Mouse (Mus musculus): ENCODE data around the gene Cd68. TPM values are rescaled to one million over a fixed set of nuclear protein-coding genes. Genes with fewer than 3 reads are reported as not detected.

Gene Cd68
- 25.2 and 39.1 TPM in 2 replicates for polyA plus RNA-seq (2015; fragmentation: Nextera tagmentation; extraction: Ambion mirVana)

DNA sequence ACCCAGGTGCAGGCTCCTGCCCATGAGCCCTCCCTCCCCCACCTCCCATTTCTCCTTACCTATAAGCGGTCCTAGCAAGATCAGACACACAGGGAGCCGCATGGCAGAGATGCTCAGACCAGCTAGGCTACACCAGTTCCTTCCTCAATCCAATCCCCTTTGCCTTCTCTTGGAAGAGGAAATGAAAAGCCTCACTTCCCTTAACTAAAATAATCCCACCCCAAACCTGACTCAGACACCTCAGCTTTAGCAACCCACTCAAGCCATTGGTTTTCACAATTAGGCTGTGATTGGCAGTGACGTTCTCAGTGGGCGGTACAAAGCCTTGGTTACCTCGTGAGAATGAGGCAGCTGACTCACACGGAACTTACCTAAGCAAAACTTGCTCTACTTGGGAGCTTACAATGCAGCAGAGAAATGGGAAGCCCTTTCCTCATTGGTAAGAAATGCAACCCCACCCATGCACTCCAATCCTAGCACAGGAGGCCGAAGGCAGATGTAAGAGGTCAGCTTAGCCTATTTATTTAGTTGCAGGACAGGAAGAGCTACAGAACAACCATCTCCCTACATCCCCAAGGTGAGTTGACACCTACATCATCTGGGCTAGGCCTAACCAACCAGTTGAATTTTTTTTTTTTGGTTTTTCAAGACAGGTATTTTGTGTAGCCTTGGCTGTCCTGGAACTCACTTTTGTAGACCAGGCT, at the start of gene Cd68:
Gene Cd68 (minus strand): TSS at position 193 of the 704 bp plus-strand sequence.

DNA sequence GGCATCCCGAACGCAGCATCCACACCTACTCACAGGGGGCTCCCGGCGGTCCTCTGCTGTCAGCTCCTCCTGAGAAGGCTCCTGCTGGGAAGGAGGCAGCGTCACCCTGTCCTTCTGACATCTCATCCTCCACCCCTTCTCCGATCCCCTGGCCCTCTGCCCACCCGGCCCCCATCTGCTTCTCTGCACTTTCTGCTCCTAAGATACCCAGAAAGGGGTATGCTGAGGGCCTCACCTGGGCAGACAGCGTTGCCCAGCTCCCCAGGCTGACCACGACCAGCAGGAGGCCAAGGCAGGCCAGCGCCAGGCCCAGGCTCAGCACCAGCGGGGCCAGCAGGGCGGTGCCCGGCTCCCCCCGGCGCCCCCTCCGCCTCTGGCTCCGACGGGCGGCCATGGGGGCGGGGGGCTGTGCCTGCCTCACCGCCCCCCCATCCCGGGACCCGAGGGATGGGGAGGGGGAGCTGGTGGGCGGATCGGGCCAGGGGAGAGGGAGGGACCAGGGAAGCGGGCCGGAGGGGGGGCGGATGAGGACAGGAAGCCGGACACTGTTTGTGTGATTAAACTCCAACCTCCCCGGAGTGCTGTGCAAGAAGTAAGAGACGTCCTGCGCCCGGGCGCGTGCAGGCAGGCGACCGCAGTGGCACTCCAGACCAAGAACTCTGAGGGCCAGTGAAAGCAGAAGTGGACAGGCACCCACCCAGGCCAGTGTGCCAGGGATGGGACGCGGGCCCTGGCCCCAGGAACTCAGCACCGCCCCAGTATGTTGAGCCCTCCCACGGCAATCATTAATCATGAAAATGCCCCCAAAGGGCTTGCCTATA, 29.6 kb upstream of the Cd68 start, which contains the start of the genes Tnfsf12 and Tnfsfm13:
Gene Tnfsf12 (minus strand): TSS at position 489 of the 821 bp plus-strand sequence.
Gene Tnfsfm13 (minus strand): TSS at position 738 of the 821 bp plus-strand sequence.

DNA sequence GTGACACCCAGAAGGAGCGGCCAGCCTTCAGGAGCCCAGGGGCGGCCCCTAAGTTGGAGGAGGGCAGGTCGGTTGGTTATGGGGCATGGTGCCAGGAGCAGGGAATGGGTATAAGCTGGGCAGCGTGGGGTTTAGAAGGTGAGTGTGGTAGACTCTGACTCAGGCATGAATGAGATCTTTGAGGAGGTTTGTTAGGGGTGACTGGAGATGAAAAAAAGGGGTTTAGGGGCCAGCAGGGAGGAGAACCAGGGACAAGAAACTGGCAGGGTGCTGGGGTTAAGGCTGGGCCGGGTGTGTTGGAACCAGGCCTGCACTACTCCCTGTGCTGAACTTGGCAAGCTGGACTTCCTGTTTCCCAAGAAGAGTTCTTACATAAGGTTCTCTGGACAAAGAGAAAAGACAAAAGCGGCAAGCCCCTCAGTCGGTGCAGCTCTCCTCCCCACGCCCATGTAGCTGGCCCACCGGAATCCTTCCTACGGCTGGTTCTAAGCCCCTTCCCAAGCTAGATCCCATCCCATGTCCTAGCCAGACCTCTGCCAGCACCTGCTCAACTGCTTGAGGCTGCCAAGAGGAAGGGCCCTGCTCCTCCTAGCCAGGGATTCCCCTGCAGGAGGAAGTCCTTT, 19.7 kb upstream of the Cd68 start, which contains the start of gene Tnfsf13:
Gene Tnfsf13 (minus strand): TSS at position 259 of the 623 bp plus-strand sequence.

DNA sequence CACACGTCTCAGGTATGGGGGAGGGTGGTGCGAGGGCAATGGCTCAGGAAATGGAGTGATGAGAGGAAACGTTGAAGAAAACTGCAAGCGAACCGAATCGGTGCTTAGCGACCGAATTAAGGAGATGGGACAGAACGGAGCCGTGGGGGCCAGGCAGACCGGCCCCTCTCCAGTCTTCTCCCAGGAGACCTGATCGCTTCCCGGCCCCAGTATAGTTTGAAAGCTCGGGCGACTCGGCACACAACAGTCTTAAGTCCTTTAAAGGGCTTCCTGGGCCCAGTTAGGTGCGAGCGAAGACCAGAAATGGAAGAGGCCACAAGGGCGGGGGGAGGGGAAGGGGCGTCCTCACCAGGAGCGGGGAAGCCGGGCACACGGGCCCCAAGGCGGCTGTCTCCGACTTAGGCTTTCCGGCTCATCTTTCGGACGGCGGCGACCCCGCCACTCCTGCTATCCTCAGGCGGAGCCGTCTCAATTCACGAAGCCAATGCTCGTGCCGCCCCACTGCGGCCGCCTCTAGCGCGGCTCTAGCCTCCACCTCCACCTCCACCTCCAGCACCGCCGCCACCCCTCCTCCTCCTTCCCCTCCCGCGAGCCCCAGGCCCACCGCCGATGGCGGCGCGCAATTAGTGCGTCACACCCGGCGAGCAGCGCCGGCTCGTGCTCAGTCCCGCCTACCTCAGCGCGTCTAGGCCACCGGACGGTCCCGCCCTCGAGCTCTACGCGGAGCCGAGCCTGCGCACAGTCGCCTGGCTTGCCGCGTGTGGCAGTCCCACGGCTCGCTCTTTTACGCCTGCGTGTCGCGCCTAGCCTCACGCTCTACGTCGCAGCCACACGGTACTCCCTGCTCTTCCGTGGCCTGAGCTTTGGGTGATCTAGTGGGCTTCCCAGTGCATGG, 15.6 kb upstream of the Cd68 start, which contains the start of gene Senp3:
Gene Senp3 (minus strand): TSS at position 771 of the 895 bp plus-strand sequence.

DNA sequence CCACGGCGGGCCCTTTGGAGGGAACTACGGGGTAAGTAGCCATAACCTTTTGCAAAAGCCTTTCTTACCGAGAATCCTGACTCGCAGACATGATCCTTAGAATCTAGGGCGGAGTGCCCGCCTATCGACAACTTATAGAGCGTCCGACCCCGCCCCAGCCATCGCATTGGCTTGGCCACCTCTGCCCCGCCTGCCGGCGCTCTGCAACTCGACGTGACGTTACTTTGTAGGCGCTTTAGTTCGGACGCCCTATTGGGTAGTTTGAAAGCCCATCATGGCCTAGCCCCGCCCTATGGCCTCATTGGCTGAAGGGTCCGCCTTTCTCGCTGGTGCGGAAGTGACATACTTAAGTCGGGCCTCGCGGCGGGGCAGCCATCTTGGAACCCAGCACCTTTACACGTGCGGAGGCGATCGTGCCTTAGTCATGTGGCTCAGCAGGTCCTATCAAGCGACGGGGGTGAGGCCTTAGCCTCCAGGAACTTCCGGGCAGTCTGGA, 6.3 kb upstream of the Cd68 start, which contains the start of gene Eif4a1:
Gene Eif4a1 (minus strand): TSS at position 213 of the 496 bp plus-strand sequence.

DNA sequence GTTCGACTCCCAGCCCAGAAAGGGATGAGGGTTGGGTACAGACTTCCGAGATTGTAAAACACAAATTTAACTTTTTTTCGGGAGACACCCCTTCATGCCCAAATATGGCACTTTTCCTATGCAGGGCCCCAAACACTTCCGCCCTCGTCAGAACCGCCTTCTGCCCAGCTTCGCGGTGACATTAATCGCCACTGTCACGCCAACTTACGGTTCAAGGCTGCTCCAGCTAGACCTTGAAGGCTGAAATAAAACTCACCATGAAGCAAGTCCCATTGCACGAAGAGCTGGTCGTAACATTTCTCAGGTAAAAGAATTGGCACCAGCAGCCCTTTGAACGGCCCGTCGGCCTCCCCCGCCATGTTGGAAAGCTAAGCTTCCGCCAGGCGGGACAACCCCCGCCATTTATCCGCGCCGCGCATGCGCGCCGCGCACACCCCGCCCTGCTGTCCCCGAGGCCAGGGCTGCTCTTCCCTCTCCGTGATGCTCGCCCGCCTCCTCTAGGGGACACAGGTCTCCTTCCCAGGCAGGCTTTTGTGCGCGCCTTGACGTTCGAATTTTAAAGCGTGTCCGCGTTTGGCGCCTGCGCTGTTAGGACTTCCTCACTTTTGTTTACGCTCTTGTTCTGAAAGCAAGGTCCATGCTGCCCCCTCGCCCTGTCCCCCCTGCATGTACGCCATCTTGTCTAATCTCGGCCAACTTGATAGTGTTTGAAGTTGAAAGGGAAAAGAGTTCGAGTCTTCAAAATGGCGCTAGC, 3.6 kb downstream of the Cd68 start, which contains the start of gene Mpdu1:
Gene Mpdu1 (minus strand): TSS at position 430 of the 754 bp plus-strand sequence.

DNA sequence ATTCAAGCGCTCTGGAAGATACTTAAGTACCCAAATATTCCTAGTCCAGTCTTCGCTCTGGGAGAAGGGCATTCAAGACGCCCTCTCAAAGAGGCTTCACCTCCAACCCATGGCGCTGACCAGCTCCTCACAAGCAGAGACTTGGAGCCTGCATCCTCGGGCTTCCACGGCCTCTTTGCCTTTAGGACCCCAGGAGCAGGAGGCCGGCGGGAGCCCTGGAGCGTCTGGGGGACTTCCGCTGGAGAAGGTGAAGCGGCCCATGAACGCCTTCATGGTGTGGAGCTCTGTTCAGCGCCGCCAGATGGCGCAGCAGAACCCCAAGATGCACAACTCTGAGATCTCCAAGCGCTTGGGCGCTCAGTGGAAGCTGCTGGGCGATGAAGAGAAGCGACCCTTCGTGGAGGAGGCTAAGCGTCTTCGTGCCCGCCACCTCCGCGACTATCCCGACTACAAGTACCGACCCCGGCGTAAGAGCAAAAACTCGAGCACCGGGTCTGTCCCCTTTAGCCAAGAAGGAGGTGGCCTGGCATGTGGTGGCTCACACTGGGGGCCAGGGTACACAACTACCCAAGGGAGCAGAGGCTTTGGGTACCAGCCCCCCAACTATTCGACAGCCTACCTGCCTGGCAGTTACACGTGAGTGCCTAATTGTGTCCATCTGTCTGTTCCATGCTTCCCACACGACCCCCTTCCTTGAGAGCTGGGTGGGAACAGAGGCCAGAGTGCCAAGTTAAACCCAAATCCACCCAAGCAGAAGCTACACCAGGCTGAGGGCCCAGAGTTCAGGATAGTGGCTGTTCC, 10.5 kb downstream of the Cd68 start, which contains the start of gene Sox15:
Gene Sox15 (plus strand): TSS at position 51 of the 801 bp plus-strand sequence.

DNA sequence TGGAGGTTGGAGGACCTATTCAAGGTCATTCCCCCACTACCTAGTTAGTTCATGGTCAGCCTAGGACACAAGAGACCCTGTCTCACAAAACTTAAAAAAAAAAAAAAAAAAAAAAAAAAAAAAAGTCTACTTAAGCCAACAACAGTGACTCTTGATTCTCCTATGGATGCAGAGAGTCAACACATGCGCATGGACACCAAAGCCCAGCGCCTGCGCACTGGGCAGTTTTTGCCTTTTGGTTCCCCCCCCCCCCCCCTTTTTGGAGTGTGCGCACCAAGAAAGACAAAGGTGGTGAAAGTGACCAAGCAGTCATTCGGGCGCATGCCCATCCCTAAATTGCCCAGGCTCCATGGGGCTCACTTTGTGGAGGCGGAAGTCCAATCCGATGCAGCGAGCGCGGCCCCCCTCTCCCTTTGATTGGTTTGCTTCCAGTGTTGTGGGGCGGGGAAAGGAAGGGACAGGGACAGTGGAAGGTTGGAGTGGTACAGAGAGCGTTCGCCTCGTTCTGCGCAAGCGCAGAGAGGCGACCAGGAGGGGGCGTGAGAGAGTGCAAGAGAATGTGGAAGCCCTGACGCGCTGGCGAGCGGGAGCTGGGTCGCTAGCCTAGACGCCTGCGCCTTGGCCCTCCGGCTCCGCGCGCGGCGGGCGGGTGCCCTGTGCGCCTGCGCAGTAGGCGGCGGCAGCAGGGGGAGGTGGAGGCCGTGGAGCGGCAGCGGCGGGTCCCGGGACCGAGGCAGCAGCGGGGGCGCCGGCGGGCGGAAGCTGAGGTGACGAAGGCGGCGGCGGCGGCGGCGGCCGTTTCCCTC, 33.5 kb downstream of the Cd68 start, which contains the start of gene Fxr2:
Gene Fxr2 (plus strand): TSS at position 707 of the 806 bp plus-strand sequence.

DNA sequence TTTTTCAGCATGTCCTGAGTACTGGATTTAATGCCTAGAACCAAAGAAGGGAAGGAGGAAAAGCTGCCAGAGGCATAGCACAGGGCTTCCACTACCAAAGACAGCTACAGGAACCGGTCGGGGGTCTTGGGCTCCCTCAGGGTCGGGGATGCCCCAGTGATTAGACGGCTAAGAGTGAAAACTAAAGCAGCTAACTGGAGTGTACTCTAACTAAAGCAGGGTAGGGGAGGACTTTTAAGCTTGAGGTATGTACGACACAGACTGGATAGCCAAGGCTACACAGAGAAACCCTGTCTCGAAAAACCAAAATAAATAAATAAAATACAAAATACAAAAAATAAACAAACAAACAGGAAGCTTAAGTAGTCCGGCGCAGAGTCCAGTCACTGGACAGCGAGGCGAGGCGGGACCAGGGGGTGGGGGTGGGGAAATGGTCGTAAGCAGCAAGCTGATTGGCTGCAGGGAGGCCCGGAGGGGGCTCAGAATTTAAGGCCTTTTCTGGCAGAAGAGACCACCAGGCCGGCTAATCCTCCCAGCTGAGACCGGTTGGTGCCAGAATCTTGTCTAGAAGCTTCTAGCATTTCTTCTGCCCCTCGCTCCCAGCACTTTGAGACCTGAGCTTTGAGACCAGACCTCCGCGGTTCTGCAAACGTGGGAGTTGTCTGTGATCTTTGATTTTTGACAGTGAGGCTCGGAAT, 44.2 kb downstream of the Cd68 start, which contains the start of gene Sat2:
Gene Sat2 (plus strand): TSS at position 454 of the 698 bp plus-strand sequence.

DNA sequence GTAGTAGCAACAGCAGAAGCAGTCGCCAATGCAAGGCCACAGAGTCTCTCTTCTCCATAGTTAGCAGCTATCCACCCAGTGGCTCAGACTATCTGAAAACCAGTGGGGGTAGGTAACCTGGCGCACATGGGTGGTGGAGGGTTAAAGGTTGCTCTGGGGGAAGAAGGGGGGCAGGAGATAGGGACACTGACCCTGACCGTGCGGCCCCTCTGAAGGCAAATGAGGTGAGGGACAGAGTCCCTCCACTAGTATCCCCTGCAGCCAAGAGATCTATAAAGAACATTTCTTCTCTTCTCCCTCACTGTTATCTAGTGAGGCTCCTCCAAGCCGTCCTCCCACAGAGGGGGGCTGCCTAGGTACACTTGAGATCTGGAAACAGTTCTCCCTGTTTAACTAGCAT, 48.1 kb downstream of the Cd68 start, which contains the start of gene Shbg:
Gene Shbg (minus strand): TSS at position 101 of the 400 bp plus-strand sequence.

MicroRNAs encoded within 50 kb of the gene (microRNA counts, 519-probe panel; counts per million panel counts)
- microRNA mmu-miR-1934 (88.3 counts per million), microRNA mmu-miR-467f (5,369 counts per million, percentile 39 among the panel's probes with 10 or more counts)

Other genes starting within 250 kb of the Cd68 start
- 0.06 and 0.21 TPM in 2 replicates for gene Dnah2, start 117.0 kb downstream of the Cd68 start, polyA plus RNA-seq (2015; fragmentation: Nextera tagmentation; extraction: Ambion mirVana)
- 1.1 and 1.8 TPM in 2 replicates for gene Efnb3, start 105.9 kb downstream of the Cd68 start, polyA plus RNA-seq (2015; fragmentation: Nextera tagmentation; extraction: Ambion mirVana)
- 19.3 and 21.3 TPM in 2 replicates for gene Wrap53, start 85.9 kb downstream of the Cd68 start, polyA plus RNA-seq (2015; fragmentation: Nextera tagmentation; extraction: Ambion mirVana)
- gene Trp53, start 85.8 kb downstream of the Cd68 start, polyA plus RNA-seq (2015; fragmentation: Nextera tagmentation; extraction: Ambion mirVana), result 80.6 and 88.9 TPM in 2 replicates
- 20.4 and 20.8 TPM in 2 replicates for gene Atp1b2, start 60.2 kb downstream of the Cd68 start, polyA plus RNA-seq (2015; fragmentation: Nextera tagmentation; extraction: Ambion mirVana)
- not detected in 2 replicates for gene Shbg, start 48.2 kb downstream of the Cd68 start, polyA plus RNA-seq (2015; fragmentation: Nextera tagmentation; extraction: Ambion mirVana)
- gene Sat2, start 44.1 kb downstream of the Cd68 start, polyA plus RNA-seq (2015; fragmentation: Nextera tagmentation; extraction: Ambion mirVana), result 7.3 and 7.9 TPM in 2 replicates
- gene Fxr2, start 33.2 kb downstream of the Cd68 start, polyA plus RNA-seq (2015; fragmentation: Nextera tagmentation; extraction: Ambion mirVana), result 11.5 and 12.6 TPM in 2 replicates
- 0.19 and 0.25 TPM in 2 replicates for gene Sox15, start 10.8 kb downstream of the Cd68 start, polyA plus RNA-seq (2015; fragmentation: Nextera tagmentation; extraction: Ambion mirVana)
- 44.5 and 46.1 TPM in 2 replicates for gene Mpdu1, start 3.5 kb downstream of the Cd68 start, polyA plus RNA-seq (2015; fragmentation: Nextera tagmentation; extraction: Ambion mirVana)
- gene Eif4a1, start 6.3 kb upstream of the Cd68 start, polyA plus RNA-seq (2015; fragmentation: Nextera tagmentation; extraction: Ambion mirVana), result 272 and 275 TPM in 2 replicates
- 37.0 and 38.4 TPM in 2 replicates for gene Senp3, start 15.9 kb upstream of the Cd68 start, polyA plus RNA-seq (2015; fragmentation: Nextera tagmentation; extraction: Ambion mirVana)
- gene Tnfsf13, start 19.6 kb upstream of the Cd68 start, polyA plus RNA-seq (2015; fragmentation: Nextera tagmentation; extraction: Ambion mirVana), result 0.64 and 0.78 TPM in 2 replicates
- gene Tnfsf12, start 29.7 kb upstream of the Cd68 start, polyA plus RNA-seq (2015; fragmentation: Nextera tagmentation; extraction: Ambion mirVana), result 4.4 and 5.2 TPM in 2 replicates
- gene Tnfsfm13, start 29.9 kb upstream of the Cd68 start, polyA plus RNA-seq (2015; fragmentation: Nextera tagmentation; extraction: Ambion mirVana), result 2.1 and 2.8 TPM in 2 replicates
- 15.2 and 15.8 TPM in 2 replicates for gene Polr2a, start 92.5 kb upstream of the Cd68 start, polyA plus RNA-seq (2015; fragmentation: Nextera tagmentation; extraction: Ambion mirVana)
- 0.07 and 0.08 TPM in 2 replicates for gene Slc35g3, start 95.8 kb upstream of the Cd68 start, polyA plus RNA-seq (2015; fragmentation: Nextera tagmentation; extraction: Ambion mirVana)
- 1.3 and 1.9 TPM in 2 replicates for gene Zbtb4, start 99.8 kb upstream of the Cd68 start, polyA plus RNA-seq (2015; fragmentation: Nextera tagmentation; extraction: Ambion mirVana)
- 0.99 and 1.5 TPM in 2 replicates for gene Chrnb1, start 129.8 kb upstream of the Cd68 start, polyA plus RNA-seq (2015; fragmentation: Nextera tagmentation; extraction: Ambion mirVana)
- 0.33 and 0.36 TPM in 2 replicates for gene Fgf11, start 135.7 kb upstream of the Cd68 start, polyA plus RNA-seq (2015; fragmentation: Nextera tagmentation; extraction: Ambion mirVana)
- 0.30 and 0.68 TPM in 2 replicates for gene Tmem102, start 139.5 kb upstream of the Cd68 start, polyA plus RNA-seq (2015; fragmentation: Nextera tagmentation; extraction: Ambion mirVana)
- not detected in 2 replicates for gene Gm39566, start 149.1 kb upstream of the Cd68 start, polyA plus RNA-seq (2015; fragmentation: Nextera tagmentation; extraction: Ambion mirVana)
- gene Spem2, start 152.3 kb upstream of the Cd68 start, polyA plus RNA-seq (2015; fragmentation: Nextera tagmentation; extraction: Ambion mirVana), result not detected in 2 replicates
- gene Spem1, start 156.0 kb upstream of the Cd68 start, polyA plus RNA-seq (2015; fragmentation: Nextera tagmentation; extraction: Ambion mirVana), result 0.12 TPM in 1 of 2 replicates, not detected in the other
- 2.6 and 3.1 TPM in 2 replicates for gene Nlgn2, start 171.6 kb upstream of the Cd68 start, polyA plus RNA-seq (2015; fragmentation: Nextera tagmentation; extraction: Ambion mirVana)
- gene Tmem256, start 172.4 kb upstream of the Cd68 start, polyA plus RNA-seq (2015; fragmentation: Nextera tagmentation; extraction: Ambion mirVana), result 337 and 343 TPM in 2 replicates
- gene Plscr3, start 180.2 kb upstream of the Cd68 start, polyA plus RNA-seq (2015; fragmentation: Nextera tagmentation; extraction: Ambion mirVana), result 45.7 and 56.8 TPM in 2 replicates
- 0.56 and 0.91 TPM in 2 replicates for gene Tnk1, start 192.6 kb upstream of the Cd68 start, polyA plus RNA-seq (2015; fragmentation: Nextera tagmentation; extraction: Ambion mirVana)
- gene Tmem95, start 211.9 kb upstream of the Cd68 start, polyA plus RNA-seq (2015; fragmentation: Nextera tagmentation; extraction: Ambion mirVana), result not detected in 2 replicates
- 2.3 and 3.1 TPM in 2 replicates for gene Kctd11, start 215.3 kb upstream of the Cd68 start, polyA plus RNA-seq (2015; fragmentation: Nextera tagmentation; extraction: Ambion mirVana)
- 15.3 and 21.3 TPM in 2 replicates for gene Acap1, start 229.4 kb upstream of the Cd68 start, polyA plus RNA-seq (2015; fragmentation: Nextera tagmentation; extraction: Ambion mirVana)
- 2.2 and 2.6 TPM in 2 replicates for gene 2810408A11Rik, start 234.8 kb upstream of the Cd68 start, polyA plus RNA-seq (2015; fragmentation: Nextera tagmentation; extraction: Ambion mirVana)
- gene Neurl4, start 234.9 kb upstream of the Cd68 start, polyA plus RNA-seq (2015; fragmentation: Nextera tagmentation; extraction: Ambion mirVana), result 3.2 and 3.4 TPM in 2 replicates
- gene Gps2, start 247.7 kb upstream of the Cd68 start, polyA plus RNA-seq (2015; fragmentation: Nextera tagmentation; extraction: Ambion mirVana), result 104 and 116 TPM in 2 replicates

Data from spleen, postnatal 0 days (tissue).